ENCODE assay signal across 12 mouse cellular contexts in the genomic region with DNA sequence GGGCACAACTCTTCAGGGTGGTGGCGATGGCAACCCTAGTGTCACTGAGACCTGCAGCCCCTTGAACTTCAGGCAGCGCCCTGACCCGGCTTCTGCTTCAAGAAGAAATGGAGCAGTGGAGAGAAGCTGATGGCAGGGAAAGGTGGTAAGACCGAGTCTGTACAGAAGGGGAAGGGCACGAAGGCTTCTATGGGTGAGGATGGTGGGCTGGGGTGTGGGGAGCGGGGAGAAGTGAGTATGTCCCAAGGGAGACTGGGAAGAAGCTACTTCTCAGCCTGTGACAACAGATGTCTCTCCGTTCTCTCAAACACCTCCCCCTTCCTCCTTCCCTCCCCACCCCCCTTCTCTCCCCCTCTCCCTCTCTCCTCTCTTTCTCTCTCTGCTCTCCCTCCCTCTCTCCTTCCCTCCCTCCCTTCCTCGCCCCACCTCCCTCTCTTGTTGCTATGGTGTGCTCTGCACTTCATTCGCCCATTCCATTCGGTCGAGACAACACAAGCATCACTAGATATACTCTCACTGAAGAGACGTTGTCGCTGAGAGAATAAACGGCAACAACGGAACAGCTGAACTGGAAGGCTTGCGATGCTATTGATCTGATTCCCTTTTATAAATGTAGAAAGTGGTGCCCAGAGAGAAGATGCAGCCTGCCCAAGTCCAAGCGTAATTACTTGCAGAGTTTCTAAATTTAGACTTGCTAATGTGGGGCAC.
A peak's percentile ranks its signal among the peaks of the same experiment; 100 is the strongest.
DNase-seq lines count a peak whose midpoint lies in the region; ATAC-seq and TF ChIP-seq lines count a peak whose summit lies in the region.
"Had no signal": no experiment of that assay in that cellular context is flagged by ENCODE, and none has a peak within 500 bp of the region (broad histone marks: within the 10 kb centered on the region; RNA-seq: fewer than 3 reads in every experiment).

No protein-coding gene starts in this region.

- no peaks in the 10 kb centered on the region for H3K36me3 ChIP-seq in intestine, embryonic 14.5 days (ENCODE audit: control insufficient read depth, insufficient read depth, low read length)
- H3K36me3 ChIP-seq in intestine, embryonic 16.5 days (ENCODE audit: control insufficient read depth, insufficient read depth, low read length): no peaks in the 10 kb centered on the region
- H3K36me3 ChIP-seq in hindbrain, embryonic 15.5 days: no peaks in the 10 kb centered on the region
- no peaks in the 10 kb centered on the region for H3K36me3 ChIP-seq in neural tube, embryonic 13.5 days
- no peaks in the 10 kb centered on the region for H3K36me3 ChIP-seq in lung, postnatal 0 days (ENCODE audit: insufficient read depth, low read length)
- H3K36me3 ChIP-seq: liver, embryonic 15.5 days had no signal

- 66% methylated on average over 17 of the region's 17 CpGs for WGBS in intestine, embryonic 14.5 days
- WGBS in intestine, embryonic 16.5 days: 62% methylated on average over 17 of the region's 17 CpGs
- WGBS in hindbrain, embryonic 15.5 days: 48% methylated on average over 17 of the region's 17 CpGs
- 42% methylated on average over 17 of the region's 17 CpGs for WGBS in neural tube, embryonic 13.5 days
- 62% methylated on average over 16 of the region's 17 CpGs for WGBS in lung, postnatal 0 days

- no peak for TF ChIP-seq CTCF in lung, postnatal 0 days (IDR thresholded peaks at IDR 0.05)

- no peak overlapping the region for H3K27ac ChIP-seq in intestine, embryonic 14.5 days (ENCODE audit: low read depth)
- H3K27ac ChIP-seq in intestine, embryonic 16.5 days (ENCODE audit: low read length): no peak overlapping the region
- H3K27ac ChIP-seq in hindbrain, embryonic 15.5 days (replicated peaks): no peak overlapping the region; the same call in 1 of the 2 replicates
- peak overlapping the region; percentile 79 for H3K27ac ChIP-seq in neural tube, embryonic 13.5 days (replicated peaks)
- no peak overlapping the region for H3K27ac ChIP-seq in lung, postnatal 0 days (ENCODE audit: low read length)
- H3K27ac ChIP-seq: liver, embryonic 15.5 days; macrophage had no signal

- no peak for TF ChIP-seq EP300 in lung, postnatal 0 days (IDR thresholded peaks at IDR 0.05)

- no peaks in the 10 kb centered on the region for H3K27me3 ChIP-seq in intestine, embryonic 14.5 days (replicated peaks; ENCODE audit: control insufficient read depth, insufficient read depth, low read length)
- H3K27me3 ChIP-seq in intestine, embryonic 16.5 days (replicated peaks; ENCODE audit: control insufficient read depth, insufficient read depth, low read length): no peaks in the 10 kb centered on the region
- H3K27me3 ChIP-seq in hindbrain, embryonic 15.5 days: no peaks in the 10 kb centered on the region
- no peaks in the 10 kb centered on the region for H3K27me3 ChIP-seq in neural tube, embryonic 13.5 days
- H3K27me3 ChIP-seq in lung, postnatal 0 days (replicated peaks; ENCODE audit: insufficient read depth, low read length): no peaks in the 10 kb centered on the region
- H3K27me3 ChIP-seq: liver, embryonic 15.5 days had no signal

- no peak overlapping the region for H3K9ac ChIP-seq in intestine, embryonic 14.5 days (ENCODE audit: low read length)
- H3K9ac ChIP-seq in intestine, embryonic 16.5 days (ENCODE audit: low read depth, low read length): no peak overlapping the region
- H3K9ac ChIP-seq in hindbrain, embryonic 15.5 days: no peak overlapping the region
- no peak overlapping the region; the same call in 1 of the 2 replicates for H3K9ac ChIP-seq in neural tube, embryonic 13.5 days
- no peak overlapping the region for H3K9ac ChIP-seq in lung, postnatal 0 days (replicated peaks; ENCODE audit: low read depth)
- H3K9ac ChIP-seq: liver, embryonic 15.5 days had no signal

- no peaks in the 10 kb centered on the region for H3K9me3 ChIP-seq in intestine, embryonic 14.5 days (ENCODE audit: control insufficient read depth, low read length)
- no peaks in the 10 kb centered on the region for H3K9me3 ChIP-seq in intestine, embryonic 16.5 days (ENCODE audit: control insufficient read depth, low read length)
- H3K9me3 ChIP-seq in hindbrain, embryonic 15.5 days: no peaks in the 10 kb centered on the region
- no peaks in the 10 kb centered on the region for H3K9me3 ChIP-seq in neural tube, embryonic 13.5 days
- no peaks in the 10 kb centered on the region for H3K9me3 ChIP-seq in lung, postnatal 0 days (ENCODE audit: low read length)
- H3K9me3 ChIP-seq: liver, embryonic 15.5 days had no signal

- H3K4me1 ChIP-seq in intestine, embryonic 14.5 days (replicated peaks; ENCODE audit: control insufficient read depth, insufficient read depth, low read length): peaks cover 2% of the 10 kb centered on the region
- no peaks in the 10 kb centered on the region for H3K4me1 ChIP-seq in intestine, embryonic 16.5 days (ENCODE audit: control insufficient read depth, insufficient read depth, low read length)
- H3K4me1 ChIP-seq in hindbrain, embryonic 15.5 days (replicated peaks): peaks cover 31% of the 10 kb centered on the region
- peaks cover 58% of the 10 kb centered on the region for H3K4me1 ChIP-seq in neural tube, embryonic 13.5 days (replicated peaks)
- H3K4me1 ChIP-seq in lung, postnatal 0 days (ENCODE audit: insufficient read depth, low read depth, low read length): no peaks in the 10 kb centered on the region
- H3K4me1 ChIP-seq: liver, embryonic 15.5 days had no signal

- ATAC-seq in frontal cortex, adult (ENCODE audit: low TSS enrichment): peak; percentile 72
- ATAC-seq in intestine, embryonic 14.5 days (replicated peaks; ENCODE audit: low FRiP score, low TSS enrichment, low read depth): no peak
- no peak for ATAC-seq in intestine, embryonic 16.5 days
- 0 out of 2 replicates have a peak, but pooled peaks have one; percentile 62 for ATAC-seq in hindbrain, embryonic 15.5 days (ENCODE audit: low FRiP score, low read depth)
- ATAC-seq in neural tube, embryonic 13.5 days (ENCODE audit: low read depth): peak; percentile 62
- no peak for ATAC-seq in lung, postnatal 0 days

- no peak overlapping the region for H3K4me2 ChIP-seq in intestine, embryonic 14.5 days (ENCODE audit: low read length)
- H3K4me2 ChIP-seq in intestine, embryonic 16.5 days (ENCODE audit: low read depth, low read length): no peak overlapping the region
- H3K4me2 ChIP-seq in hindbrain, embryonic 15.5 days: peak overlapping the region; percentile 35
- peak overlapping the region; percentile 24 for H3K4me2 ChIP-seq in neural tube, embryonic 13.5 days
- H3K4me2 ChIP-seq in lung, postnatal 0 days (replicated peaks; ENCODE audit: low read depth, low read length): no peak overlapping the region
- H3K4me2 ChIP-seq: liver, embryonic 15.5 days had no signal

- no peak overlapping the region for H3K4me3 ChIP-seq in intestine, embryonic 14.5 days (ENCODE audit: low read depth, low read length)
- H3K4me3 ChIP-seq in intestine, embryonic 16.5 days (ENCODE audit: low read length): no peak overlapping the region
- no peak overlapping the region for H3K4me3 ChIP-seq in hindbrain, embryonic 15.5 days
- H3K4me3 ChIP-seq in neural tube, embryonic 13.5 days: no peak overlapping the region
- no peak overlapping the region for H3K4me3 ChIP-seq in lung, postnatal 0 days (ENCODE audit: low read depth, low read length)
- H3K4me3 ChIP-seq: liver, embryonic 15.5 days had no signal

- DNase-seq in frontal cortex, postnatal 25 days (ENCODE audit: low spot score in 2 of 2): no peak
- peak; percentile 45 for DNase-seq in intestine, embryonic 14.5 days (ENCODE audit: low spot score)
- no peak for DNase-seq in lung, postnatal 0 days (ENCODE audit: low spot score)
- DNase-seq in layer of hippocampus, postnatal 25 days (ENCODE audit: extremely low spot score in 1 of 2, low spot score in 1 of 2): no peak
- DNase-seq: adrenal gland, postnatal 10 days; right cerebral cortex, adult 18-20 months had no signal

Comparison
In these comparisons a context has a peak if more than half of its experiments do, and no peak if none do; other contexts are left out.
1. ATAC-seq: peak in frontal cortex, adult (single experiment), hindbrain, embryonic 15.5 days (single experiment) and neural tube, embryonic 13.5 days (single experiment); none in intestine, embryonic 14.5 days (single experiment), intestine, embryonic 16.5 days (single experiment) and lung, postnatal 0 days (single experiment).
2. H3K4me2 ChIP-seq: peak in hindbrain, embryonic 15.5 days (single experiment) and neural tube, embryonic 13.5 days (single experiment); none in intestine, embryonic 14.5 days (single experiment), intestine, embryonic 16.5 days (single experiment) and lung, postnatal 0 days (single experiment).